Mouse (Mus musculus): ENCODE results near the gene Copg2.

DNA sequence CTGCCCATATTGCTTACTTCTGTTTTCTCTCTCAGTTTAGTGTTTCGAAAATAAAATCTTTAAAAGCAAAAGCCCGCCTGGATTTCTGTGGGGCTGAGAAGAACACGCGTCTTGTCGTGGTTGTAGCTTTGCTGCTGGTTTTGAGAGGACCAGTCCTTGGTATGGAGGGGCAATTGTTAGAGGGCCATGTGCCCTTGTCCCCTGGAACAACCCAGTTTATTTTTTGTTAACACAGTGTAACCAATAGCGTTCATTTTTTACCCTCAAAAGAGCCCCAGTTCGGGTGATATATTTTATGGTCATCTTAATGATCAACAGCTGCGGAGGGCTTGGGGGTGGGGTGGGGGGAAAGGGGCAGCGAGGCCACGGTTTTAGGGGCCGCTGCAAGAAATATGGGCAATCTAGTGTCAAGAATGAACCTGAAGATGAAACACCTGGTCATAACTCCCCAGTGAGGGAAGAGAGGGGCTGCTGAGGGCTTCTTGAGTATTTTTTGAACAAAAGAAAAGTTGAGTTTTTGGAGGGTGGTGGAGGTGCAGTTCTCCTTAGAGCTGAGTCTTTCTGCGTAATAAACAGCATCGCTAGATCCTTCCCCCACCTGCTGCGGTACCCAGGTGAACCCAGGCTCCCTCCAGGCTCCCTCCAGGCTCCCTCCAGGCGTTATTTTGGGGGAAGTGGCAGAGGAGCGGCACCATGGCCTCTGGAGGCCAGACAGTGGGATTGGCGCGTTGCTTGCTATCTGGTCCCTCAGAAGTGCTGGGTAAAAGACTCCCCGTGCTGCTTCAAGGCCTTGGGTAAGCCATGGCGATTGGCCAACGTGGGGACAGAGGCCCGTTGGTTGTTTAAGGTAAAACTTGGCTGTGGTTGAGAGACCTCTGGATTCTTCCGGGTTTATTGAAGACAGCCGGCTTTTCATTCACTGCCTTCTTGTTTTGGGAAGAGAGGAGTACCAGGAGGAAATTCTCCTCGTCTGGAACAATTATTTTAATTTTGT, 185.9 kb downstream of the Copg2 start:
- no peak for TF ChIP-seq CTCF (IDR thresholded peaks at IDR 0.05; ENCODE audit: low read depth, low read length)
- no peak for TF ChIP-seq EP300 (IDR thresholded peaks at IDR 0.05; ENCODE audit: insufficient read depth, low read depth, low read length)
- no peak for TF ChIP-seq POLR2A (IDR thresholded peaks at IDR 0.05; ENCODE audit: insufficient read depth, low read length)

Data from ES-Bruce4 (cell line).